Mouse (Mus musculus) stomach, embryonic 14.5 days (tissue): Measurements from ENCODE around the gene Fgf4. TPM values are rescaled to one million over a fixed set of nuclear protein-coding genes. Genes with fewer than 3 reads are reported as not detected.

Source experiments
- ATAC-seq: fragments of 200-750 bp; cut with Nextera tagmentation; 2 replicates; pipeline ENCODE4 v1.8.0; 2017; ENCODE audit warnings: low read depth, moderate TSS enrichment; ENCODE audit not compliant: insufficient number of reproducible peaks, insufficient read depth, low FRiP score
- H3K27ac ChIP-seq: fragments of 300-500 bp; sonication (generic); 2 replicates; pipeline ENCODE4 v1.5.1; 2014; ENCODE audit warnings: mild to moderate bottlenecking, low read length, moderate library complexity, mixed read lengths
- H3K27me3 ChIP-seq: fragments of 300-500 bp; sonication (generic); 2 replicates; pipeline ENCODE4 v1.6.1; 2014; ENCODE audit warnings: low read length, control low read depth, mixed read lengths; ENCODE audit not compliant: control insufficient read depth, insufficient read depth
- H3K36me3 ChIP-seq: fragments of 300-500 bp; sonication (generic); 2 replicates; pipeline ENCODE4 v1.6.1; 2014; ENCODE audit warnings: mild to moderate bottlenecking, control low read depth, low read length, moderate library complexity, mixed read lengths; ENCODE audit not compliant: control insufficient read depth, insufficient read depth
- H3K4me1 ChIP-seq: fragments of 300-500 bp; sonication (generic); 2 replicates; pipeline ENCODE4 v1.6.1; 2014; ENCODE audit warnings: low read length, control low read depth, mixed read lengths; ENCODE audit not compliant: control insufficient read depth, insufficient read depth
- H3K4me2 ChIP-seq: fragments of 300-500 bp; sonication (generic); replicated peaks from 2 replicates; pipeline ENCODE4 v1.6.1; 2014; ENCODE audit warnings: low read depth, low read length, control low read depth
- H3K4me3 ChIP-seq: fragments of 300-500 bp; sonication (generic); 2 replicates; pipeline ENCODE4 v1.5.1; 2014; ENCODE audit warnings: low read depth, low read length, control low read depth
- H3K9ac ChIP-seq: fragments of 300-500 bp; sonication (generic); replicated peaks from 2 replicates; pipeline ENCODE4 v1.6.1; 2014; ENCODE audit warnings: low read depth, mild to moderate bottlenecking, control low read depth, low read length, moderate library complexity, mixed read lengths
- H3K9me3 ChIP-seq: fragments of 300-500 bp; sonication (generic); 2 replicates; pipeline ENCODE4 v1.6.1; 2016; ENCODE audit warnings: low read depth, low read length, control low read depth; ENCODE audit not compliant: control insufficient read depth
- WGBS: fragments of 180-500 bp; shearing (Covaris S2); extraction: QIAGEN DNeasy Blood & Tissue Kit; methylation state at CpG from one replicate; pipeline ENCODE4 v1.1.7; 2014; 5-methylcytosine and 5-hydroxymethylcytosine counted together
- polyA plus RNA-seq: library from polyadenylated mRNA; unstranded; fragments of >200 nt; fragmentation: Nextera tagmentation; extraction: Ambion mirVana; gene quantifications from 2 replicates; pipeline ENCODE4 v1.2.1, GENCODE M21; 2014

Gene Fgf4
- polyA plus RNA-seq, 1 experiment from 2014 or later, result not detected

DNA sequence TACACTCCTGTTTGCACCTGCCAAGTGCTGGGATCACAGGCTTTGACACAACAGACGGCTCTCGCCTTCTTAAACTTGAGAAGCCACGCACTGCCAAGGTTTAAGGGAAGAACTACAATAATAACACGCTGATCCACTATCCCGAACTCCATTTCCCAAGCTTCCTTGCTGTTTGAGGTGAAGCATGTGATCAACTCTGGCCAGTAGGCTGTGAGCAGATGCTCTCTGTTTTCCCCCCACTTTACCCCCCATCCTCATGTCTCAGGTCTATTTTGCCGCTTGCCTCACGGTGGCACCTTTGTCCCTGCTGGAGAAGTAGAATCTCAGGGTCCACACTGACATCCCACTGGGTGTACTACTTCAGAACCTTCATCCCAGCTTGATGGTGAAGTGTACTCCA is 61.5 kb downstream of the Fgf4 start:
- ATAC-seq, result no peak
- Histone ChIP-seq H3K9ac (no peak overlapping the region), H3K4me2 (no peak overlapping the region), H3K27ac (no peak overlapping the region), H3K9me3 (no peaks in the 10 kb centered on the region), H3K4me1 (no peaks in the 10 kb centered on the region), H3K27me3 (no peaks in the 10 kb centered on the region), H3K4me3 (no peak overlapping the region), H3K36me3 (no peaks in the 10 kb centered on the region)
- whole genome bisulfite sequencing, result 31% methylated on average over 7 of the region's 7 CpGs

DNA sequence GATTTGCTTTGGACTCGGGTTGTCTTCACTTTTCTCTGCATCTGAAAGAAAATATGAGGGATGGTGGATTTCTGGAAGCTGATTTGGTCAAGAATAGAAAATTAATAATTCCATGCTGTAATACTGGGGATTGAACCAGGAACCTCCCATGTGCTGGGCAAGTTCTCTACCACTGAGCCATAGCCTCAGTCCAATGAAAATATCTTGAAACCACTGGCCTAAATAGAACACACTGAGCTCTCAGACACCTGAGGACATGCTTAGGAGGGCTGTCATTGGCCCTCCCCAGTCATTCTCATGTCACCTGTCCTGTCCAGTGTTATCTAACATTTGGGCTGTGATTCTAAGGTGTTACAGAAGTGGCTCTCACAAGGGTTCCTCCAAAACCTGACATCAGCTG is 64.0 kb downstream of the Fgf4 start:
- H3K9me3 ChIP-seq, result no peaks in the 10 kb centered on the region
- no peak overlapping the region for H3K4me2 ChIP-seq
- H3K27me3 ChIP-seq, result no peaks in the 10 kb centered on the region
- H3K4me1 ChIP-seq, result peaks cover 8% of the 10 kb centered on the region; the same call in 1 of the 2 replicates
- 90% methylated on average over 1 of the region's 1 CpGs for WGBS
- H3K27ac ChIP-seq, result no peak overlapping the region
- H3K4me3 ChIP-seq, result no peak overlapping the region
- no peak overlapping the region for H3K9ac ChIP-seq
- H3K36me3 ChIP-seq, result no peaks in the 10 kb centered on the region
- ATAC-seq, result no peak

GRCm38 (mm10) chr7:144912897-144913296 is 65.7 kb downstream of the Fgf4 start:
- ATAC-seq, result no peak
- WGBS, result 91% methylated on average over 4 of the region's 4 CpGs
- H3K27ac ChIP-seq, result no peak overlapping the region
- H3K9ac ChIP-seq, result no peak overlapping the region
- no peaks in the 10 kb centered on the region for H3K27me3 ChIP-seq
- no peak overlapping the region for H3K4me2 ChIP-seq
- H3K4me1 ChIP-seq, result peaks cover 9% of the 10 kb centered on the region; the same call in 1 of the 2 replicates
- H3K4me3 ChIP-seq, result no peak overlapping the region
- no peaks in the 10 kb centered on the region for H3K9me3 ChIP-seq
- H3K36me3 ChIP-seq, result no peaks in the 10 kb centered on the region; the same call in 1 of the 2 replicates

DNA sequence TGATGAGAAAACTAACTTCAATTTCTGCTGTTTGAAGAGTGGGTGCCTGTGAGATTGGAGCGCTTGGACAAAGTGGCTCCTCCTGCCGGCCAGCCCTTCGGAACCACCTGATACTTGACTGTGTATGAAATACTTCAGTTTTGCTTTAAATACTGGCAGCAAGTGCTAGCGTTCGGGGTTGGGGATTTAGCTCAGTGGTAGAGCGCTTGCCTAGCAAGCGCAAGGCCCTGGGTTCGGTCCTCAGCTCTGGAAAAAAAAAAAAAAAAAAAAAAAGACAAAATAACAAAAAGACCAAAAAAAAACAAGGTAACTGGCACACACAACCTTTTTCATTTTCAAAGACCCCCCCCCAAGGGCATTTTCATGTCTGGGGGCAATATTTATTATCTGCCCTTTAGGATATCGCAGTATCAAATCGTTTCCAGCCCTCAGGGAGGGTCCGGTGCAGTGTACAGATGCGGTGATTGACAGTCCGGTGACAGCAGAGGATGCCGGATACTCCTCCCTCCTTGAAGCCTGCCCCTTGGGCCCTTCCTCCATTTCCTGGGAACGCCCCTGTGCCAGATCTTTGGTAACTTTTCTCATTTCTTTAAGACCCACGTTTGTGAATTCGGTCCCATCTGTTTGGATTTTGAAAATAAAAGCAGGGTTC is 67.3 kb downstream of the Fgf4 start:
- no peaks in the 10 kb centered on the region for H3K27me3 ChIP-seq
- H3K9ac ChIP-seq, result peak overlapping the region; percentile 4
- peak overlapping the region; percentile 89 for H3K4me3 ChIP-seq
- H3K27ac ChIP-seq, result peak overlapping the region; percentile 63; the same call in 1 of the 2 replicates
- peak overlapping the region; percentile 51 for H3K4me2 ChIP-seq
- H3K4me1 ChIP-seq, result peaks cover 9% of the 10 kb centered on the region; the same call in 1 of the 2 replicates
- WGBS, result 10% methylated on average over 17 of the region's 17 CpGs
- H3K36me3 ChIP-seq, result peaks cover 5% of the 10 kb centered on the region
- peak; percentile 89 for ATAC-seq
- H3K9me3 ChIP-seq, result no peaks in the 10 kb centered on the region

Other genes with a start within 250 kb of the Fgf4 start
- gene Ano1, start 95.4 kb upstream of the Fgf4 start, polyA plus RNA-seq, result 65.0 and 69.8 TPM in 2 replicates
- gene Fgf3, start 9.3 kb upstream of the Fgf4 start, polyA plus RNA-seq, result not detected in 2 replicates
- not detected in 2 replicates for gene Fgf15, start 49.2 kb downstream of the Fgf4 start, polyA plus RNA-seq
- gene LTO1, start 67.7 kb downstream of the Fgf4 start, polyA plus RNA-seq, result 23.7 and 25.8 TPM in 2 replicates
- 82.9 and 95.3 TPM in 2 replicates for gene Ccnd1, start 92.6 kb downstream of the Fgf4 start, polyA plus RNA-seq